Mouse (Mus musculus) T-helper 17 cell (primary cell): Measurements from ENCODE around the gene Dusp7.

Experiments used
- in situ Hi-C, 2 experiments: fragments of 300-600 bp; cut with MboI, MseI; formaldehyde crosslinking; loops; 1 replicate in 1 of 2; 2 replicates in 1 of 2; pipeline ENCODE4 v1.15.1; 2025; ENCODE audit warnings: high pct_unique_total_duplicates in 2 of 2

Dusp7 gene

GRCm38 (mm10) chr9:106368112-106368717 is at the start of gene Dusp7:
Gene Dusp7 (plus strand): TSS chr9:106368632.
- in situ Hi-C loops = loop anchor here (5.0 to 25.0 kb wide), 2 partner anchors 59 to 1306 kb away; partner anchors contain the start of genes Mrpl3 (in 1 of the 2) and Rpl29 (in 1 of the 2)

- in situ Hi-C loops = no loop called here
These were observed 49.3 kb upstream of the Dusp7 start for GRCm38 (mm10) chr9:106319095-106319494.

GRCm38 (mm10) chr9:106322497-106322896 is 45.9 kb upstream of the Dusp7 start:
- in situ Hi-C loops = no loop called here

- in situ Hi-C loops = no loop called here
These were observed 42.2 kb upstream of the Dusp7 start for GRCm38 (mm10) chr9:106326241-106326640.

GRCm38 (mm10) chr9:106327125-106327809 is 41.2 kb upstream of the Dusp7 start:
- in situ Hi-C loops = no loop called here

- in situ Hi-C loops = no loop called here
These were observed 40.3 kb upstream of the Dusp7 start for GRCm38 (mm10) chr9:106328068-106328610.

- in situ Hi-C loops = no loop called here
These were observed 39.5 kb upstream of the Dusp7 start for GRCm38 (mm10) chr9:106328772-106329511.

- in situ Hi-C loops = no loop called here
These were observed 35.7 kb upstream of the Dusp7 start for GRCm38 (mm10) chr9:106332746-106333145.

GRCm38 (mm10) chr9:106337620-106338019 is 30.8 kb upstream of the Dusp7 start:
- in situ Hi-C loops = no loop called here

- in situ Hi-C loops = no loop called here
These were observed 29.8 kb upstream of the Dusp7 start for GRCm38 (mm10) chr9:106338462-106339172.

GRCm38 (mm10) chr9:106339173-106339558 is 29.3 kb upstream of the Dusp7 start:
- in situ Hi-C loops = no loop called here

GRCm38 (mm10) chr9:106339730-106340129 is 28.7 kb upstream of the Dusp7 start:
- in situ Hi-C loops = no loop called here

GRCm38 (mm10) chr9:106340501-106341312 is 27.7 kb upstream of the Dusp7 start:
- in situ Hi-C loops = no loop called here

GRCm38 (mm10) chr9:106341313-106341686 is 27.1 kb upstream of the Dusp7 start:
- in situ Hi-C loops = no loop called here

GRCm38 (mm10) chr9:106342573-106342972 is 25.9 kb upstream of the Dusp7 start:
- in situ Hi-C loops = no loop called here

GRCm38 (mm10) chr9:106345167-106345566 is 23.3 kb upstream of the Dusp7 start:
- in situ Hi-C loops = no loop called here

- in situ Hi-C loops = no loop called here
These were observed 22.8 kb upstream of the Dusp7 start for GRCm38 (mm10) chr9:106345630-106346029.

- in situ Hi-C loops = no loop called here
These were observed 20.2 kb upstream of the Dusp7 start for GRCm38 (mm10) chr9:106348281-106348680.

GRCm38 (mm10) chr9:106349075-106349474 is 19.4 kb upstream of the Dusp7 start:
- in situ Hi-C loops = no loop called here

- in situ Hi-C loops = loop anchor here in 1 of 2 experiments (25.0 kb wide), 1 partner anchor 1289 kb away; the partner anchor contains the start of gene Mrpl3
These were observed 17.3 kb upstream of the Dusp7 start for GRCm38 (mm10) chr9:106351178-106351577.

GRCm38 (mm10) chr9:106353779-106354178 is 14.7 kb upstream of the Dusp7 start:
- in situ Hi-C loops = loop anchor here in 1 of 2 experiments (25.0 kb wide), 1 partner anchor 1291 kb away; the partner anchor contains the start of gene Mrpl3
